Mouse (Mus musculus) cortical plate, adult 2 months (tissue): ENCODE data around the gene Lctl.

Source experiments
- CTCF ChIP-seq: fragments of 200-500 bp; IDR thresholded peaks from 2 replicates; pipeline ENCODE4 v1.5.1; 2011; ENCODE audit warnings: mild to moderate bottlenecking, control low read depth, low read length; ENCODE audit not compliant: insufficient read depth; ENCODE audit errors: extremely low read depth
- POLR2A ChIP-seq: fragments of 200-500 bp; IDR thresholded peaks from 2 replicates; pipeline ENCODE4 v1.6.1; 2011; ENCODE audit warnings: mild to moderate bottlenecking, low read length, control low read depth; ENCODE audit not compliant: insufficient read depth; ENCODE audit errors: extremely low read depth

DNA sequence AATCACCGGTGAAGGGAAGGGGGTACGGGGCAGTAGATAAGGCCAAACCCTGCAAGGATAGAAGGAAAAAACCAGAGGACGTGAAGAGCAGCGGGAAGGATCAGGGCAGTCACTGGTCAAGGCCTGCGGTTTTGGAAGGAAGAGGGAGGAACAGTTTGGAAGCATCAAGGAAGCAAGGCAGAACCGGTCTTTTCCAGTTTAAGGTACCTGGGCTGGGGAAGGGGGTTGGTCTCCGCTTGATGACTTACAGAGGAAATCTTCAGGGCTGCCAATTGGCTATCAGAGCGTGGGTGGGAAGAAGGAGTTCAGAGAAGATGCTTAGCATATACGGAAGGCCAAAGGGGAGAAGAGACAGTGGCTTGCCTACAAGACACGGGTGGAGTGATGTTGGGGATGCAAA is 5.7 kb downstream of the Lctl start:
- TF ChIP-seq CTCF (no peak), POLR2A (no peak)
